Mouse (Mus musculus): ENCODE measurements around the gene Oca2. TPM values are rescaled to one million over a fixed set of nuclear protein-coding genes. Genes with fewer than 3 reads are reported as not detected.

Oca2 gene
- polyA plus RNA-seq, 3 experiments from 2014 or later, result not detected

DNA sequence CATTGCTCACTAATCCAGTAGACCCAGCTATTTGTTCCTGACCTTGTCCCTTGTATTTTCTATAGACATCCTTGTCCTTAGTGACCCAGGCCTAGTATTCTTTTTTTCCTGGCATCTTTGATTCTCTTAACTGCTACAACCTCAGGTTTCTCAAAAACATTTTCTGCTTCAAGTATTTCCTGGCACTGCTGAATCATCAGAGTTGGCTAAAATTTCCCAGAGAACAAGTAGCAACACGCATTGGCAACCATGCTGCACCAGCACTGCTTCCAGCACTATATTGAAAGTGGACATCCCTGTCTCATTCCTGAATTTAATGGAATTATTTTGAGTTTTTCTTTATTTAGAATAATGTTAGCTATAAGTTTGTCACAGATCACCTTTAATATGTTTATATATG, 143.1 kb downstream of the Oca2 start:
- no peak for ATAC-seq

DNA sequence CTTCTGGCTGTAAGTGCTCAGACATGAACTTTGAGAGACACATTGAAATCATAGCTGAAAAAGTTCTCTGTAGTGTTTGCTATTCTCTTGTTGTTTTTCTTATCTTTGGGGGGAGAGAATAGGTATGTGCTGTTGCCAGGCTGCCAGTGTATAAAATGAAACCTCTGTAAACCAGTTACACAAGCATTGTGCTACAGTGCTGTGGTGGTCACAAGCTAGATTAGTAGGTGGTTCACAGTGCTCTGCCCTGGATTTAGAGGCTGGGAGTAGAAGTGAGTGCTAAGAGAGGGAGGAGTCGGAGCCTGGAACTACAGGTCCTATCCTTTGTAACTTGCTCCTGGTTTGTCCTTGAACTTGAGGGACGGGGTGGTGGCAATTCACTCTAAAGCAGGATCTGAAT, 148.7 kb downstream of the Oca2 start:
- ATAC-seq, result no peak

DNA sequence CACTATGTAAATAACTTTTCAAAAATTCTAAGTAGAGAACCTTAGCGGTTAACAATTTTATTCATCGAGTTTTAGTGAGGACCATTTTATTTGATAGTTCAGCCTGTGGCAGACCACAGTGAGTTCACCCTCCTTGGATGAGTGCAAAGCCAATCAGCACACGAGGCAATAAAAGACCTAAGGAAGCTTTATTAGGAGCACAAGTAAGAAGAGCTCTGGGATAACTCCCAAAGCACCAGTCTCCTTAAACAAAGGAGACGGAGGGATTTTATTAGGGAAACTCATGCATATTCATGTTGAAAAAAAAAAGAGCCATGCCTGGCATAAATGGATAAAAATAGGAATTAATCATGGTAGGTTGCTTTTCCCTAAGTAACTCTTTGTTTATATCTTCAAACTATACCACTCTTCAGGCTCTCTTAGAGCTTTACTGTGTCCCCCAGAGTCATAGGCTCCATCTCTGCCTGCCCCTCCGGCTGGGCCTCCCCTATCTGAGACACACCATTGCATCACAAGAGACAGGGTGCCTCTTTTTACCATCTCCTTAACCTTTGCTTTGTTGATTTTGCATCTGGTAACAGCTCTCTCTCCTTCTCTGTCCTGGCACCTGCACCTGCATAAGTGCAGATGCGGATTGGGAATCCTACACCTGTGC, 178.7 kb downstream of the Oca2 start:
- ATAC-seq, result no peak

DNA sequence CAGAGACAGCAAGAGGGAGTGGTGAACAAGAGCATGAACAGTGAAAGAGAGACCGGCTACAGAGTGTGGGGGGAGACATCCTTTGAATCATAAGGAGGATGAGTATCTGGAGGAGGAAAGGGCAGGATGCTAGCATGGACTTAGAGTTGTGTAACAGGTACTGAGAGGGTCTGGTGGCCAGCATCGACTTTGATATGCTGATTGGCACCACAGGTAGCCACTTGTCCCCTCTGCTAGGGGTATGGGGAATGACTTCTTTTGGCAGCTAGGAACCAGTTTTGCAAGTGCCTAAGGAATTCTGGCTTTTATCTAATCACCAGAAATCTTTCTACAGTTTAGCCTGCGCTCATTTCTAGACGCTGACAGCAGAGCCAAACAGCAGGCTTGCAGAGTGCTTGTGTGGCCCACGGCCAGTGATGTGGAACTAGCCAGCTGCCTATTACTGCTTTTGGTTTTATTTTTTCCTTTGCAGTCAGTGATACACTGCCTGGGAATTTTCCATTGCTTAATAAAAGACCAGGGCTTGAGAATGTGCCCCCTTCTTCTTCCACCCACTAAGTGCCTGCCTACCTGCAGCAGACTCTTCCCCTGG, 179.8 kb downstream of the Oca2 start:
- no peak for ATAC-seq

DNA sequence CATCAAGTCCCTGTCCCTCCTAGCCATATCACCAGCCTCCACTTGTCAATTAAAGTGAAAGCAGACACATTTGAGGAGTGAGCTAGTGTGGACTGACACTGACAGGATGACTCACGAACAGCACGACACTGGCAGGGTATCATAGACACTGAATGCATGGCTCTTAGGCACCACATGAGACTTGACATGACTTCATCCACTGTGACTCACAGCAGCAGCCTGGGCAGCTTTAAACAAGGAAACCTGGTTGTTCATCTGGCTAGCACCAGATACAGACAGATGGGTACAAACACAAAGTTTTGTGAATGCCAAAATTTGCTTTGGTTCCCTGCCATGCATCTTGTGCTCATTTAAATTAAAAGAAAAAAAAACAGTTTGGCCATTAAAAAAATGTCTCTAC, 182.4 kb downstream of the Oca2 start:
- no peak for ATAC-seq

DNA sequence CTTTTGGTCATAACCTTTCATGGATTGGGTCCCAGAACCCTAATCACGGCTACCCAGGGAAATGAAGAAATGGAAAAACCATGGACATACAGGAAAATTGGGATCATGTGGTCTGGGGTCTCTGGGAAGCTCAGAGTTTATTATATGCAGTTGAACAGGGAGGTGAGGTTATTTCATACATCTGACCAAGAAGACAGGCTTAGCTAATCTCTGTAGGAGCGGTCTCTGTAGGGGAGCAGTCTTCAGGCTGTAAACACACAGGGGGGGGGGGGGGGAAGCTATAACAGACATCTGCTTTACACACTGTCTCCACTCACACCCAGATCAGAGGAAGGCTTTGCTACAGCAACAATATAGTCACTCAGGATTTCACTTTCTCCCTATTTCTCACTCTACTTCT, 184.0 kb downstream of the Oca2 start:
- no peak for ATAC-seq

DNA sequence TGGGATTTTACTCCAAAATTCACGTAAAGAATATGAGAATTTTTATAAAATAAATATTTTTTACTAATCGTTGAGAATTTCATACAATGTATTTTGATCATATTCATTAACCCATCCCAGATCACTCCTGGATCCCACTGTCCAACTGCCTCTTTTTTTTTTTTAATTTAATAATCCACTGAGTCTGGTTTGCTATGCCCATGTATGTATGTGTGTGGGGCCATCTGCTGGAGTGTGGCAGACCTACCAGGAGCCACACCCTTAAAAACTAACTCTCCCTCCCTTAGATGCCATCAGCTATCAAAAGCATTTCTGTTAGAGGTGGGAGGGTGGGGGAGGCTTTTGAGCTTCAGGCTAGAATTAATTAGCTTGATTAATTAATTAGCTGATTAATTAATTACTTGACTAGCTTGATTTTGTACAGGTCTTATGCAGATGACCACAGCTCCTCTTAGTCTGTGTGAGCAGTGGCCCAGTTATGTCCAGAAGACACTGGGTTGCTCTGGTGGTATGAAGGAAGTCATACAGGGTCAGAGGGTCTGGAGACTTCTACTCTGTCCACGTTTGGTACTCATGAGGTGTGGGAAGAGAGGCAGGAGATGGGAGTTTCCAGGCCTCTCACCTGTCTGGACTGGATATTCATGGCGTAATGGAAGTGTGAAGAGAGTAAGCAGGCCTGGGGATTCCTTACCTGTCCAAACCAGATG, 221.4 kb downstream of the Oca2 start:
- no peak for ATAC-seq

DNA sequence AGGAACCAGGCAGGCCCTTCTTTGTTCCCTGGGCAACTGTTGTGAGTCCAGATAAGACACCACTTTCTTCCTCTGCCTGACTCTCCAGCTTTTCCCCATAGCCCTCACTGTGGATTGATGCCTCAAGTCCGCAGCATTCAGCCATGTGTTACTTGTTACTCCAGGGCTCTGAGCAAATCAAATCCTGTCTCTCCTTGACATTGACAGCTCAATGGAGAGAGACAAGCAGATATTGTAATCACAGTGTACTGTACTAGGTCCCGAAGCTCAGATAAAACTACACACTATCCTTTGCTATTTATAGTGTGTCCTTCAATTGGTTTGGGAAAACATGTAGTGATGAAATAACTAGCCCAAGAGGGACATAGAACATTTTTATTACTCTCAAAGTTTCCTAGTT, 258.7 kb downstream of the Oca2 start:
- ATAC-seq, result no peak

DNA sequence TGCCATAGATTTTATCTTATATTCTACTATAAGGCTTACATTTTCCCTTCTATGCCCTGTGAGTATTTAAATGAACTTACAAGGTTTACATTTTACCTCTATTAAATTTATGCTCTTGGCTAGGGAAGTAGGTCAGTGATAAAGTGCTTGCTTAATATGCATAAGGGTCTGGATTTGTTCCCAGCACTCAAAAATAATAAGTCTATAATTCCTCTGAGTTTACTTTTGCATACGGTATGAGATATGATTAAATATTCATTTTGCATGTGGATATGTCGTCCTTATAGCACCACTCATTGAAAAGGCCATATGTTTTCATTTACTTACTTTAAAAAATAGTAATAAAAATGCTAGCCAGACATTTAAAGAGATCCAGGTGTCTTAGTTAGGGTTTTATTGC, 259.8 kb downstream of the Oca2 start:
- no peak for ATAC-seq

DNA sequence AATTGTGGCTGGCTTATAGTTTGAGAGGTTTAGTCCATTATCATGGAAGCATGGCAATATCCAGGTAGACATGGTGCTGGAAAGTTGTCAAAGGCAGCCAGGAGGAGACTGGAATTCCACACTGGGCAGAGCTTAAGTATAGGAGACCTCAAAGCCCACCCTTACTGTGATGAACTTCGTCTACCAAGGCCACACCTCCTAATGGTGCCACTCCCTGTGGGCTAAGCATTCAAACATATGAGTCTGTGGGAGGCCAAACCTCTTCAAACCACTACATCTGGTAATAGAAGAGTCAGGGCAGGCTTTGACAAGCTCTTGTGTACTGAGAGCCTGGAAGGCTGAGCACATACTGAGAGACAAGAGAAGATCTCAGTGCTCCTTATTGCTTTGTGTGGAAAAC, 260.2 kb downstream of the Oca2 start:
- no peak for ATAC-seq

DNA sequence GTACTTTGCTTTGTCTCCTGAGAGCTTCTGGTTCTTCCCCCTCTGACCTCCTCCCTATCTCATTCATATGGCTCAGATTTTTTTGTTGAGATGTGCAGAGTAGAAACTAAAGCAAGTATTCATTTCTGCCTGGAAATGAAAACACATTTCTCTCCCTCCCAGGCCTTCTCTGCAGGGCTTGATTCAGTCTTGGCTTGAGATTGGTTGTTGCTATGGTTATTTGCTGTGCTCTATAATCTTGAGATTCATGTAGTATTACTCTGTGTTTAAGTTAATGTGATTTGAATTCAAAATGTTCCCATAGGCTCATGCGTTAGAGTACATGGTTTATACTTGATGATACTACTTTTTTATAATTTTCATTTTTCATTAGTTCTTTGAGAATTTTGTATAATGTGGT, 260.9 kb downstream of the Oca2 start:
- ATAC-seq, result no peak

DNA sequence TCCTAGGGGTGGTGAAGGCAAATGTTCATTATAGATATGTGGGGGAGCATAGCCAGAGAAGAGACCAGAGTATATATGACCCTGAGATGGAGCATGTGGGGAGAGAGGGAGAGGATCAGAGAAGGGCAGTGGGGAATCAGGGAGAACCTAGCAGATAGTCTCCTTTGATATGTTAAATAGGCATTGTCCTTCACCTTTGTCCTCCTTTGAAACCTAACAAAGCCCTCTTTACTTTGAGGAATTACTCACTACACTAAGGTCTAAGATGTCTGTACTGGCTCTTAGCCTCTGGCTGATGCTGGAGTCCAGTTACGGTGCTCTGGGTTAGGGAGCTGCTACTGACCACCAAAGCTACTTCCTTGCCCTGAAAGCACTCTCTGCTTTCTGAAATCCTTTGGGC, 279.0 kb downstream of the Oca2 start:
- no peak for ATAC-seq

DNA sequence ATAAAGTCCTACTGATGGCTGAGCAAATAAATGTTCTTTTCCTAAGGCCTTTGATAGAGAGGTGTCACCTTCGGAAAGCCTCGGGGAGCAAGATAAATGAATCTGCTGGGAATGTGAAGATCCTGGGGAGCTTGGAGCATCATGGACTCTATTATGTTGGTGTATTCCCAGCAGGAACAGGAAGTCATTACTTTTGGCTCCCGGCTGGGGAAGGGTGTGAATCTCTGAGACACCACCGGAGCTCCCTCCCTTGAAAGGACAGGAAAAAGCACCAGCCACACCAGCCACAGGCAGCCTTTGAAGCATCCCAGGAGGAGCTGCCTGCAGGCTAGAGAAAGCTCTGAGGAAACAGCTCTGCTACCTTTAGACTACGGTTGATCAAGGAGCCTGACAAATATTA, 280.2 kb downstream of the Oca2 start:
- ATAC-seq, result no peak

DNA sequence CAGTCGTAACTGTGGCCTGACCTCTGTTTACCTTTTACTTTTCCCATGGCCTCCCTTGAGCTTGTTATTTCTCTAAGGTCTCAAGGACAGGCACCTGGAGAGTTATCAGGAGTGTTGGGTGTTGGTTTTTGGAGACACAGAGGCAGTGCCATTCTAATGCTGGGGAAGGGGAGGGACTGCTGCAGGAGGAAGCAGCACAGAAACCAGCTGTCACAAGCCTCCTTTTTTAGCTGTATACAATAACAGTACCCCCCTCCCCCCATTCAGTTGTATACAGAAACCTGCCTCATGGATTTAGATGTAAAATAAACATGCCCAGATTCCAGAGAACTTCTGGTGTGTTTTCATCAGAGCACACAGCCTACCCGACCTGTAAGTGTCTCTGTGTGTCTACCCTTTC, 295.3 kb downstream of the Oca2 start:
- no peak for ATAC-seq

DNA sequence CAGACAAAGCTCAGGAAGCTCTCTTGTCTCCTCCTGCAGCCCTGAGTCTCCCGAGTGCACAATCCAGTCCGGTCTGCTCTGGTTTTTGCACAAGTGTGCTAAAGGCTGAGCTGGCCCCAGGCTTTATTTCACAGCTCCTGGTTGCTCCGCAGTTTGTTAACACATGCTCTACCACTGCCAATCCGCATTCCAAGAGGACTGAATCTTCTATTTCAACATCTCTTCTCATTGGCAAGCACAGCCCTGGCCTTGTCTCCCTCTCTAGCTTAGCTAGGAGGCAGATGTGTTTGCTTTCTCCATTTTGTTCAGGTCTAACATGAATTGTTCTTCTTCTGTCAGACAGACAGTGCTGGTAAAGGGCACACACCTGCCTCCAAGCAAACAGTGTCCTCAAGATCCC, 309.7 kb downstream of the Oca2 start:
- ATAC-seq, result no peak

DNA sequence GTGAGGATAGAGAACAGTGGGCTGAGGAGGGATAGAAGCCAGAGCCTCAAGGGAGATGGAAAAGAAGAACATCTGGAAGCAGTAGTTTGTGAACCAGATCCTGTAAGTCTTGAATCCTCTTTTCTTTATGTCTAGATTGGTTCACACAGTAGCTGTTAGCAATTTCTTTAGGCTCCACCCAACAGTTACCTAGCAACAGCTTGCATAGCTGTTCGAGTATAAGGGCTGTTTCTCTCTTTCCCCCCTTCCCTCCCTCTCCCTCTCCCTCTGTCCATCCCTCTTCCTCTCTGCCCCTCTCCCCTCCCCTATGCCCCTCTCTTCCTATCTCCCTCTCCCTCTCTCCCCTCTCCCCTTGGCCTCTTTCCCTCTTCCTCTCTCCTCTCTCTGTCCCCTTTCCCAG, 312.2 kb downstream of the Oca2 start:
- no peak for ATAC-seq

Other genes starting within 250 kb of the Oca2 start
- gene Nipa1, start 219.8 kb upstream of the Oca2 start, polyA plus RNA-seq (2017; shearing (Covaris generic)), result under 1 TPM in 2 of 3 experiments, not detected in 1; 0.22 to 0.36 TPM
- gene Herc2, start 189.6 kb upstream of the Oca2 start, polyA plus RNA-seq (2017; shearing (Covaris generic)), result 10 to 100 TPM; 17.6 to 34.1 (median 20.7) TPM